Mouse (Mus musculus) megakaryocyte, embryonic 14.5 days (primary cell): ENCODE results near the gene Fam43b.

Experiments
- FLI1 ChIP-seq: IDR thresholded peaks from 2 replicates; pipeline ENCODE4 v1.6.1; 2012; ENCODE audit warnings: low read length, inconsistent platforms, mixed read lengths
- GATA1 ChIP-seq: IDR thresholded peaks from 3 replicates; pipeline ENCODE4 v1.6.1; 2012; ENCODE audit warnings: mixed read lengths, low read length, inconsistent platforms, borderline replicate concordance

- TF ChIP-seq GATA1 = no peak
- TF ChIP-seq FLI1 = no peak
Measured at GRCm38 (mm10) chr4:138366561-138366960, 29.8 kb downstream of the Fam43b start.
